Mouse (Mus musculus) layer of hippocampus, adult 9-10 months (tissue): ENCODE measurements around the gene Shroom3.

Experiments
- DNase-seq: peaks from one replicate; pipeline ENCODE4 v3.0.0; 2022; ENCODE audit warnings: low spot score

Gene Shroom3

DNA sequence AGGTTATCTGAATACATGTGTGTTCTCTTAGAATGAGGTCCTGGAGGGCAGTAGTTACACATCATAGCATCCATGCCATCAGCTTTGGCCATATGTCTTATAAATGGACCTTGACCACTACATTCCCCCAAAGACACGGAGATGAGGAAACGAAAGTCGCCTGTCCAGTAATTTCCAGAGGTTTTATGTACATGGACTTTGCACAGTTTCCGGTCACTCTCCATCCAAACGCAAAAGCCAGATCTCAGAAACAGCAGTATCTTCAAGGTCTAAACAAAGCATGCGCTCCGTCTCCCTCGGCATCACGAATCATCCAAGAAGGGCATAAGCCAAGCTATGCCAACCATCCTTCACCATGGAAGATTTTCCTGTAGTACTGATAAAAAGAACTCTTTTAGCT lies 325.0 kb downstream of the Shroom3 start:
- DNase-seq, result no peak
